Mouse (Mus musculus): ENCODE data around the gene 1700022I11Rik. TPM values are rescaled to one million over a fixed set of nuclear protein-coding genes. Genes with fewer than 3 reads are reported as not detected.

1700022I11Rik gene
- polyA plus RNA-seq, 1 experiment from 2014 or later = 0.44 TPM

DNA sequence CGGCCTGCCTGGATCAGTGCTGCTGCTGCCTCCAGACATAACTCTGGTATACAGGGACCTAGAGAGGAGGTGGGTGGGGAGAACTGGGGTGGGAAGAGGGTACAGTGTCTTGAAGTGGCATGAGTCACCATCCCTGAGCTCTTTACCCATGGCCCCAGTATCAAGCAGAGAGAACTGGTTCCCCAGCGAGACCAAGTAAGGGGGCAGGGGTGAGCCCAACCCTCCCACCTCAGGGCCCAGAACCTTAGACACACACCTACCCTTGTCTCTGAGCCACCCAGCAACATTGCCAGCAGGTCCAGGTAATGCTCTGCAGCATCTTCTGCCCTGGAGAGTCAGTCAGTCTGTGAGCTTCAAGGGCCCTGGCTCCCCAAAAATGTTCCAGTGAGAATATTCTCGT, 35.5 kb downstream of the 1700022I11Rik start:
- Histone ChIP-seq H3K27ac (ENCODE audit: low read length) (no peak overlapping the region), H3K9ac (ENCODE audit: low read length) (no peak overlapping the region), H3K9me3 (ENCODE audit: control insufficient read depth, low read length) (no peaks in the 10 kb centered on the region), H3K4me3 (ENCODE audit: low read length) (no peak overlapping the region), H3K4me2 (ENCODE audit: low read depth, low read length) (no peak overlapping the region), H3K36me3 (ENCODE audit: control insufficient read depth, insufficient read depth, low read length) (no peaks in the 10 kb centered on the region; the same call in 1 of the 2 replicates), H3K4me1 (replicated peaks; ENCODE audit: control insufficient read depth, insufficient read depth, low read length) (peaks cover 8% of the 10 kb centered on the region; the same call in 1 of the 2 replicates), H3K27me3 (ENCODE audit: control insufficient read depth, insufficient read depth, low read depth, low read length) (no peaks in the 10 kb centered on the region)
- ATAC-seq (ENCODE audit: low read depth) = no peak
- 93% methylated on average over 3 of the region's 3 CpGs for WGBS

DNA sequence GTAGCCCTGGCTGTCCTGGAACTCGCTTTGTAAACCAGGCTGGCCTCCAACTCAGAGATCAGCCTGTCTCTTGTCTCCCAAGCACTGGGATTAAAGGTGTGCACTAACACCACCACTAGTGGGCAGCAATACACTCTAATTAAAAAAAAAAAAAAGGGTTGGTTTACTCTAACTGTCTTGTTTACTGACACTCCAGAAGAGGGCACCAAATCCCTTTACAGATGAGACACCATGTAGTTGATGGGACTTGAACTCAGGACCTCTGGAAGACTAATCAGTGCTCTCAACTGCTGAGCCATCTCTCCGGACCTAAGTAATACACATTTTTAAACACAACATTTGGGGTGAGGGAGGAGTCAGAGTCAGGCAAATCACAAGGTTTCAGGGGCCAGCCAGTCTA, 36.4 kb downstream of the 1700022I11Rik start:
- Histone ChIP-seq H3K27me3 (ENCODE audit: control insufficient read depth, insufficient read depth, low read depth, low read length) (no peaks in the 10 kb centered on the region), H3K27ac (ENCODE audit: low read length) (no peak overlapping the region), H3K9me3 (ENCODE audit: control insufficient read depth, low read length) (no peaks in the 10 kb centered on the region), H3K36me3 (ENCODE audit: control insufficient read depth, insufficient read depth, low read length) (no peaks in the 10 kb centered on the region; the same call in 1 of the 2 replicates), H3K4me3 (ENCODE audit: low read length) (no peak overlapping the region), H3K4me2 (ENCODE audit: low read depth, low read length) (no peak overlapping the region), H3K9ac (ENCODE audit: low read length) (no peak overlapping the region), H3K4me1 (replicated peaks; ENCODE audit: control insufficient read depth, insufficient read depth, low read length) (peaks cover 8% of the 10 kb centered on the region; the same call in 1 of the 2 replicates)
- 48% methylated on average over 2 of the region's 2 CpGs for WGBS
- ATAC-seq (ENCODE audit: low read depth) = no peak

DNA sequence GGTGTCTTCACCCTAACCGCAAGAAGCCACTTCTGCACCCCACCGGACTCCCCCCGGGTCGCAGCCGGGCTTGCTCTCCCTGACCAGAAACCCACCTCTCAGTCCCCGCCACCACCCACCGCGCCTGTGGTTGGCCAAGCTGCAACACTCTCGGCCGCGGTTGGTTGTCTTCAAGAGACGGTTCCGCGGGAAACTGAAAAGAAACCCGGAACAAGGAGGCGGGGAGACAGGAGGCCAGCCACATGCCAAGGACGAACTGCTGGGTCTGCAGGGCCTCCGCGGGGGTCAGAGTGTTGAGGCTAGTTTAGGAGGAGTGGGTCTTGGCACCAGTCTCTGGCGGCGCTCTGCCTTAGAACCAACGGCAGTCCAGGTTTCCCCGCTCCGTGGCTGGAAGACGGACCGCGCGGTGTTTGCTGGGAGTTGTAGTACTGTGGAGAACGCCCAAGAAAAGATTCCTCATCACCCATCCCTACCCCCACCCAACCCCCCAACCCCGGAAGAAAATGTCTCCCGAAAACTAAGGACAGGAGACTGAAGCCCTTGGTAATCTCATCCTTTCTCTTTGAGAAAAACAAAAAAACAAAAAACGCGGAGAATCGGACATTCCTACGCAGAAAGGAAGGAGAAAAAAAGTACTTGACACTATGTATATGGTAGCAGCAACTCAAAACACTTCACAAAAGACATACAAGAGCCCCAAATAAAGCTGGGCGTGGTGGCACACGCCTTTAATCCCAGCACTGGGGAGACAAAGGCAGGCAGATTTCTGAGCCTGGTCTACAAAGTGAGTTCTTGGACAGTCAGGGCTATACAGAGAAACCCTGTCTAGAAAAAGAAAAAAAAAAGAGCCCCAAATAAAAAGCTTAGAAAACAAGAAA, 41.0 kb downstream of the 1700022I11Rik start, which contains the start of gene Fancg:
Fancg (minus strand) TSS at position 346 of the 878 bp plus-strand sequence.
- under 1% methylated on average over 37 of the region's 37 CpGs for WGBS
- peak; percentile 93 for ATAC-seq (ENCODE audit: low read depth)
- H3K4me2 ChIP-seq (ENCODE audit: low read depth, low read length) = peak within 1 kb of the TSS; percentile 75
- H3K27me3 ChIP-seq (ENCODE audit: control insufficient read depth, insufficient read depth, low read depth, low read length) = no peaks in the 10 kb centered on the region
- peak within 1 kb of the TSS; percentile 23 for H3K27ac ChIP-seq (ENCODE audit: low read length)
- peak within 1 kb of the TSS; percentile 75 for H3K9ac ChIP-seq (ENCODE audit: low read length)
- H3K36me3 ChIP-seq (ENCODE audit: control insufficient read depth, insufficient read depth, low read length) = no peaks in the 10 kb centered on the region; the same call in 1 of the 2 replicates
- no peaks in the 10 kb centered on the region for H3K9me3 ChIP-seq (ENCODE audit: control insufficient read depth, low read length)
- H3K4me1 ChIP-seq (replicated peaks; ENCODE audit: control insufficient read depth, insufficient read depth, low read length) = peaks cover 5% of the 10 kb centered on the region; the same call in 1 of the 2 replicates
- peak within 1 kb of the TSS; percentile 62 for H3K4me3 ChIP-seq (ENCODE audit: low read length)

DNA sequence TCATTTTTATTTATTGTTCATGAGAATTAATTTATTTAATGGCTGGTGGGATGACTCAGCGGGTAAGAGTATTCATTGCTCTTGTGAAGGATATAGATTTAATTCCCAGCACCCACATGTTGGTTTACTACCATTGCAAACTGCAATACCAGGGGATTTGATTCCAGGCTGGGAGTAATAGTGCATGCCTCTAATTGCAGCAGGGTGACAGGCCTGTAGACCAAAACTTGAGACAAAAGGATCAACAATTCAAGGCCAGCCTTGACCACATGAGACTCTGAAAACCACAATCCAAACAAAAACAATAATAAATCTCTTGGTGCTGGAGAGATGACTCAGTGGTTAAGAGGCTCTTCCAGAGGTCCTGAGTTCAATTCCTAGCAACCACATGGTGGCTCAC, 42.7 kb downstream of the 1700022I11Rik start:
- Histone ChIP-seq H3K4me3 (ENCODE audit: low read length) (no peak overlapping the region), H3K36me3 (ENCODE audit: control insufficient read depth, insufficient read depth, low read length) (peaks cover 4% of the 10 kb centered on the region), H3K27ac (ENCODE audit: low read length) (no peak overlapping the region), H3K9ac (ENCODE audit: low read length) (no peak overlapping the region), H3K27me3 (ENCODE audit: control insufficient read depth, insufficient read depth, low read depth, low read length) (no peaks in the 10 kb centered on the region), H3K4me2 (ENCODE audit: low read depth, low read length) (no peak overlapping the region), H3K4me1 (replicated peaks; ENCODE audit: control insufficient read depth, insufficient read depth, low read length) (peaks cover 5% of the 10 kb centered on the region; the same call in 1 of the 2 replicates), H3K9me3 (ENCODE audit: control insufficient read depth, low read length) (no peaks in the 10 kb centered on the region)
- 95% methylated on average over 1 of the region's 1 CpGs for WGBS
- no peak for ATAC-seq (ENCODE audit: low read depth)

DNA sequence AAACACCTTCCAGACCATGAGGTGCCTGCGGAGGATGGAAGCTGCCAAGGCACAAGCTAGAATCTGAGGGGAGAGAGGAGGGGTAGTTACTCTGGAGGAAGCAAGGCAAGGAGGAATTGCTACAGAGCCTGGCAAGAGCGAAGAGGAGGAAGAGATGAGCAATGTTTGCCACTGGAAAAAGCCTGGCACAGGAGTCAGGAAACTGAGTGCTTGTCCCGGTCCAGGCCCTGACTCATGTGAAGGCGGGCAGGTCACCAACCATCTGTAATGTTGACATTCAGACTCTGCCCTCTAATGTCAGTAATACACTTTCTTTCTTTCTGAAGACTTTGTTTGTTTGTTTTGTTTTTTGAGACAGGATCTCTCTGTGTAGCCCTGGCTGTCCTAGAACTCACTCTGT, 48.8 kb downstream of the 1700022I11Rik start:
- Histone ChIP-seq H3K4me1 (replicated peaks; ENCODE audit: control insufficient read depth, insufficient read depth, low read length) (no peaks in the 10 kb centered on the region), H3K36me3 (ENCODE audit: control insufficient read depth, insufficient read depth, low read length) (peaks cover 34% of the 10 kb centered on the region), H3K4me3 (ENCODE audit: low read length) (no peak overlapping the region), H3K9ac (ENCODE audit: low read length) (no peak overlapping the region), H3K27me3 (ENCODE audit: control insufficient read depth, insufficient read depth, low read depth, low read length) (no peaks in the 10 kb centered on the region), H3K27ac (ENCODE audit: low read length) (no peak overlapping the region), H3K9me3 (ENCODE audit: control insufficient read depth, low read length) (no peaks in the 10 kb centered on the region), H3K4me2 (ENCODE audit: low read depth, low read length) (no peak overlapping the region)
- 92% methylated on average over 4 of the region's 4 CpGs for WGBS
- ATAC-seq (ENCODE audit: low read depth) = no peak

DNA sequence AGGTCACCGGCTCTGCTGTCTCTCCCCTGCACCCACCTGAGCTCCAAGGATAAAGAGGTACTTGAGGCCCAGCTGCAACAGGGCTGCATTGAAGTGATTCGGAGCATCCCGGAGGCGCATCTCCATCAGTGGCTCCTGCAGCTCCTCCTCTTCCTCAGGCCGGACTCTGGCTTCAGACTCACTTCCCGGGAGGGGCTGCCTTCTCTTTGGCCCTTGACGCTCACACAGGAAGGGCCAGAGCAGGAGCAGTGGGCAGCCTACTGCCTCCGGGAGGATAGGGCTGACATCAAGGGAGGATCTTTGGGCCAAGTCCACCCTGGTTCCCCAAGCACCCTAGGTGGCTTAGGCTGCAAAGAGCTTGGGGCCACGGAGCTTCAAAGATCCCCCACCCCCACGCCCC, 49.8 kb downstream of the 1700022I11Rik start:
- Histone ChIP-seq H3K4me3 (ENCODE audit: low read length) (no peak overlapping the region), H3K27ac (ENCODE audit: low read length) (no peak overlapping the region), H3K36me3 (ENCODE audit: control insufficient read depth, insufficient read depth, low read length) (peaks cover 34% of the 10 kb centered on the region), H3K9ac (ENCODE audit: low read length) (no peak overlapping the region), H3K27me3 (ENCODE audit: control insufficient read depth, insufficient read depth, low read depth, low read length) (no peaks in the 10 kb centered on the region), H3K4me2 (ENCODE audit: low read depth, low read length) (no peak overlapping the region), H3K9me3 (ENCODE audit: control insufficient read depth, low read length) (no peaks in the 10 kb centered on the region), H3K4me1 (replicated peaks; ENCODE audit: control insufficient read depth, insufficient read depth, low read length) (no peaks in the 10 kb centered on the region)
- 88% methylated on average over 10 of the region's 10 CpGs for WGBS
- no peak for ATAC-seq (ENCODE audit: low read depth)

DNA sequence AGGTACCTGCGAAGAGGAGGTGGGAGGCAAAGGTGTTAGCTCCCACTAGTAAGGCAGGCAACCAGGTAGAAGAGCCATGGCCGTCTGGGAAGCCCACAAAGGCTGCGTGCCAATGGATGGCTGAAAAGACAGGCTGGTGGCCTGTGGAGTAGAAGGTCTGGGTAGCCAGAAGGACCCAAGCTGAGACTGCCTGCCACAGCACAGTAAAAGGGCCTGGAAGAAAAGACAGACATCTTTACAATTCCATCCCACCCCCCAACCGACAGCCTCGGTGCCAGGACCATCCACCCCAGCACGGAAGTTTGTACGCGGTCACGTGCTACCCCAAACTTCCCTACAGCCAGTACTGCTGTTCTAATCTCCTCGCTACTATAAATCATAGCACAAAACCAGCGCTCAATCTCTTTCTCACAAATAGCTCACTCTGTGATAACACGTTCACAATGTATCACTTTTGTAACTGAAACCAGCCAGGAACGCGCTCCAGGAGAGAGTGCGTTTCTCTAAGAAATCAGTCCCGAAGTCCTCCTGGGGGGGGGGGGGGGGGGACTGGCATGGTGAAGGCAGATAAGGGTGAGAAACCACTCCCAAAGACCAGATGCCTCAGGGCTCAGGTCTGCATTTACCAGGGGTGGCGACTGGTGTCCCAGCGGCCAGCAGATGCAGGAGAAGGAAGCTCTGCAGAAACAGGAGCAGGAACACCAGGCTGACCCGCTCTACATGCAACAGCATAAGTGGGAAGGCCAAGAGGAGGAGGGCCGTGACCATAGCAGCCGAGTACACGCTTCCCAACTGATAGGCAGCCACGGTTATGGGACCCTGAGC, 50.4 kb downstream of the 1700022I11Rik start:
- Histone ChIP-seq H3K4me2 (ENCODE audit: low read depth, low read length) (no peak overlapping the region), H3K9me3 (ENCODE audit: control insufficient read depth, low read length) (no peaks in the 10 kb centered on the region), H3K9ac (ENCODE audit: low read length) (no peak overlapping the region), H3K27ac (ENCODE audit: low read length) (no peak overlapping the region), H3K4me3 (ENCODE audit: low read length) (no peak overlapping the region), H3K36me3 (ENCODE audit: control insufficient read depth, insufficient read depth, low read length) (peaks cover 34% of the 10 kb centered on the region), H3K4me1 (replicated peaks; ENCODE audit: control insufficient read depth, insufficient read depth, low read length) (peaks cover 5% of the 10 kb centered on the region), H3K27me3 (ENCODE audit: control insufficient read depth, insufficient read depth, low read depth, low read length) (no peaks in the 10 kb centered on the region)
- ATAC-seq (ENCODE audit: low read depth) = no peak
- 91% methylated on average over 23 of the region's 23 CpGs for WGBS

DNA sequence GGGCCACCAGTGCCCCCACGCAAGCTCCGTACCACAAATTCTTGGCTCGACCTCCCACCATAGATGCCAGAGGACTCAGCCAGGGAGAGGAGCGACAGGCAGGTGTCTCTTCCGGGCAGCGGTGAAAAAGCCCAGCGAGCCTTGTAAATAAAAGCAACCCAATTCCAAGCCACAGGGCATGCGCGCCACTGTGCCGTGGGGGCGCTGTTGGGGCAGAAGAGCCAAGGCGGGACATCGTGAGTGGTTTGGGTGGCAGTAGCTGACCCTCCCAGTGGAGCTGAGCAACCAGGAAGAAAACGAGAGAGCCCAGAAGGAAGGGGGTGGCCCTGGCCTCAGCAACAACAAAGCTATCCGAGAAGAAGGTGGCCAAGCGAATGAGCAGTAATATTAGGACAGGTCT, 51.5 kb downstream of the 1700022I11Rik start:
- Histone ChIP-seq H3K36me3 (ENCODE audit: control insufficient read depth, insufficient read depth, low read length) (peaks cover 34% of the 10 kb centered on the region), H3K9ac (ENCODE audit: low read length) (no peak overlapping the region), H3K4me3 (ENCODE audit: low read length) (no peak overlapping the region), H3K27me3 (ENCODE audit: control insufficient read depth, insufficient read depth, low read depth, low read length) (no peaks in the 10 kb centered on the region), H3K4me2 (ENCODE audit: low read depth, low read length) (no peak overlapping the region), H3K27ac (ENCODE audit: low read length) (no peak overlapping the region), H3K9me3 (ENCODE audit: control insufficient read depth, low read length) (no peaks in the 10 kb centered on the region), H3K4me1 (replicated peaks; ENCODE audit: control insufficient read depth, insufficient read depth, low read length) (peaks cover 7% of the 10 kb centered on the region)
- no peak for ATAC-seq (ENCODE audit: low read depth)
- 88% methylated on average over 16 of the region's 16 CpGs for WGBS

DNA sequence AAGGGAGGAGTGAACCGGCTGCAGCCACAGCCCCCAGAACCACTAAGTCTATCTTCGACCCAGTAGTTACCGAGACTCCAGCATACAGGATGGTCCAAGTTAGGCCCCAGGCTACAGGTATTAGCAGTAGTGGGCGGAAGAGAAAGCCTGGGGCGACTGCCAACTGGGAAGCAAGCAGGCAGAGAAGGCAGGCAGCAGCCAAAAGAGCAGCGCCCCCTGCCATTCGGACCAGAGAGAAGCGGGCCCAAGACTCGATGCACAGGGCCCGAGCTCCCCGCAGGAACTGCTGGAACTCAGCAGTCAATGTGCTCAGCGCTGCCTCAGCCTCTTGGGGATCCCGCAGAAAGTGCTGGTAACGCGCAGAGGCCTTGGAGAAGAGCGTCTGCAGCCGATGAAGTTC, 51.9 kb downstream of the 1700022I11Rik start:
- WGBS = 74% methylated on average over 17 of the region's 17 CpGs
- H3K36me3 ChIP-seq (ENCODE audit: control insufficient read depth, insufficient read depth, low read length) = peaks cover 34% of the 10 kb centered on the region
- H3K4me1 ChIP-seq (replicated peaks; ENCODE audit: control insufficient read depth, insufficient read depth, low read length) = peaks cover 7% of the 10 kb centered on the region
- H3K4me3 ChIP-seq (ENCODE audit: low read length) = no peak overlapping the region
- H3K9me3 ChIP-seq (ENCODE audit: control insufficient read depth, low read length) = no peaks in the 10 kb centered on the region
- no peak overlapping the region for H3K4me2 ChIP-seq (ENCODE audit: low read depth, low read length)
- no peak for ATAC-seq (ENCODE audit: low read depth)
- no peak overlapping the region for H3K27ac ChIP-seq (ENCODE audit: low read length)
- no peaks in the 10 kb centered on the region for H3K27me3 ChIP-seq (ENCODE audit: control insufficient read depth, insufficient read depth, low read depth, low read length)
- H3K9ac ChIP-seq (ENCODE audit: low read length) = no peak overlapping the region

All from lung, embryonic 16.5 days (tissue).